Mouse (Mus musculus): ENCODE data around the gene Clint1. TPM values are rescaled to one million over a fixed set of nuclear protein-coding genes. Genes with fewer than 3 reads are reported as not detected.

The Clint1 gene
- polyA plus RNA-seq, 1 experiment = 39.5 TPM

Other genes starting within 250 kb of the Clint1 start
- 7.7 and 9.2 TPM in 2 replicates for gene Lsm11, start 92.9 kb downstream of the Clint1 start, polyA plus RNA-seq (2012; rRNA removed)
- 6.7 and 7.8 TPM in 2 replicates for gene Thg1l, start 103.4 kb downstream of the Clint1 start, polyA plus RNA-seq (2012; rRNA removed)
- gene Sox30, start 128.3 kb downstream of the Clint1 start, polyA plus RNA-seq (2012; rRNA removed) = 0.12 and 0.17 TPM in 2 replicates
- gene Gm12166, start 200.3 kb downstream of the Clint1 start, polyA plus RNA-seq (2012; rRNA removed) = 6.2 and 8.3 TPM in 2 replicates
- 9.1 and 10.0 TPM in 2 replicates for gene Adam19, start 203.9 kb downstream of the Clint1 start, polyA plus RNA-seq (2012; rRNA removed)

Data from frontal cortex, adult 2 months (tissue).